Mouse (Mus musculus): ENCODE data around the gene Crabp2.
"Not testable (repeated sequence)": the region's sequence is repeated elsewhere in the genome, so short reads cannot be mapped to it uniquely, and the experiment has no call there.

Crabp2 gene

DNA sequence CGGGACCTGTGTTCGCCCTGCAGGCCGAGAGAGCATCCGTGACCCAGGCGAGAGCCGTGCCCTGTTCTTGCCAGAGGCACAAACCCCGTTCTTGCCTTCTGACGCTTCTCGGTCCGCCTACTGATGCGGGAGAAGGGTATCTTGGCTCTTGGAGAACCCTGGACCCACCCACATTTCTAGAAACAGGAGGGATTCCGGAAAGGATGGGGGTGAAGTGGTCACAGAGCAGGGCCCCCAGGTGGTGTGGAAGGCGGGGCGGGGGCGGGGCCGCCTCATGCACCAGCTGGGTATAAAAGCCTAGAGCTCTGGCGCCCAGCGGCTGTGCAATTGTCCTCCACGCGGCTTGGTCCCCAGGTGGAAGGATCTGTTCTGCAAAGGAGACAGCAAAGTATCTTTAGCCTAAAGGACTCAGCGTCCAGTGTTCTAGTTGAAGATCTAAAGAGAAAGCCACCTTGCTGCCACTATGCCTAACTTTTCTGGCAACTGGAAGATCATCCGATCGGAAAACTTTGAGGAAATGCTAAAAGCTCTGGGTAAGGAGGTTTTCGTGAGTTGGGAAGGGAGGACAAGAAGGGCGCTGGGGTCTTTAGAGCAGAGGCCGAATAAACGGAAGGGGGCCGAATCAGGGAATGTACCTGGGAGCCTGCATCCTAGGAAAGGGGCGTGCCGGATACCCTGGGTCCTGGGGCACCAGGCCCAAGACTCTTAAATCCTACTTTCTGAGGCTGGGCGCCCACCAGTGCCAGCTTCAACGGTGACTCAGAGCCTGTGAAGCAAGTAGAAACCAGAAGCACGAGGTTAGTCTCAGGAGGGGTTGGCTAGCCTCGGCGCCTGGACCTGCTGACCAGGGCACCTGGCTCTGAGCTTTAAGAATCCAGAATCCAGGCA is at the start of gene Crabp2:
Gene Crabp2 (plus strand): TSS at position 289 of the 888 bp plus-strand sequence.
- no peak for DNase-seq (ENCODE audit: low spot score in 2 of 2)

DNA sequence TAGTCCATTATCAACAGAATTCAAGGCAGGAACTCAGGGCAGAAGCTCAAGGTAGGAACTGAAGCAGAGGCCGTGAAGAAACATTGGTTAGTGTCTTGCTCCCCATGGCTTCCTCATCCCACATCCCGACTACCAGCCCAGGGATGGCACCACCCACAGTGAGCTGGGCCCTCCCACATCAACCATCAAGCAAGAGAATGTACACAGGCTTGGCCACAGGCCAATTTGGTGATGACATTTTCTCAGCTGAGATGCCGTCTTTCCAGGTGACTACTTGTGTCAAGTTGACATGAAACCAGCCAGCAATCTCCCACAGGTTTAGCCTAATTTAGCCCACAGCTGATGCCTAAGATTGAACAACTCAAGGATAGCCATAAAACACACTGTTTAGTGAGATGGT is 49.2 kb upstream of the Crabp2 start:
- DNase-seq (ENCODE audit: low spot score in 2 of 2), result no peak

DNA sequence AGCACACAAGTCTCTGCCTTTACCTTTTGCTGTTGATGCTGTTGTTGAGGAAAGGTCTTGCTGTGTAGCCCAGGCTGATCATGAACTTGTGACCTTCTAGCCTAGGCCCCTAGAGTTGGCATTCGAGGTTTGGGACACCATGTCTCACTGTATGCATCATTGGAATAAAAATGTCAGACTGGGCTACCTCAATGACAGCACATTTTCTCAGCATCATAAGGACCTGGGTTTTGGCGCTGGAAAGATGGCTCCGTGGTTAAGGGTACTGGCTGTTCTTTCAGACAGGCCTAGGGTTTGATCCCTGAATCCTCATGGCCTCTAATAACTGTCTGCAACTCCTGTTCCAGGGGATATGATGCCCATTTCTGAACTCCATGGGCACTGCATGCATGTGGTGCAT is 48.7 kb upstream of the Crabp2 start:
- DNase-seq (ENCODE audit: low spot score in 2 of 2), result no peak

DNA sequence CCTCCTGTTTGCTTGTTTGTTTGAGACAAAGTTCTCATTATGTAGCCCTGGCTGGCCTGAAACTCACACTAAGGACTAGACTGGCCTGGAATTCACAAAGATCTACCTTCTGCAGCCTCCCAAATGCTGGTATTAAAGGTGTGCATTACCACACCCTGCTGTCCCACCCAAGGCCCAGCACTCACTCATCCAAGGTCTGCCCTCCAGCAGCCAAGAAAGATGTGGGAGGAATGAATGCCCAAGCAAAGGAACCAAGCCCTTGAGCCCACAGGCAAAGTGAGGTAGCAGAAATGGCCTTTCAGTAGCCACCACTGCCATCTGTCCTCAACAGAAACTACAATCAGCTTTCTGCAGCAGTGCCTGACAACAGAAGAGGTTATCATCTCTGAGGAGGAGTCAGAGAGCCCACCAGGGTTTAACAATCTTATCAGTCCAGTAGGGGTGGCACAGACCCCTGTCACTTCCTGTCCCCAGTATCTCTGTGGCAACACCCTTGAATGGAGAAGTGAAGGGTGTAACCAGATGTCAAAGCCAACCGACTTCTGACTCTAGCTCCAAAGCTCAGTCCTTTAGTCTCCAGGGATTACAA is 47.3 kb upstream of the Crabp2 start:
- no peak for DNase-seq (ENCODE audit: low spot score in 2 of 2)

DNA sequence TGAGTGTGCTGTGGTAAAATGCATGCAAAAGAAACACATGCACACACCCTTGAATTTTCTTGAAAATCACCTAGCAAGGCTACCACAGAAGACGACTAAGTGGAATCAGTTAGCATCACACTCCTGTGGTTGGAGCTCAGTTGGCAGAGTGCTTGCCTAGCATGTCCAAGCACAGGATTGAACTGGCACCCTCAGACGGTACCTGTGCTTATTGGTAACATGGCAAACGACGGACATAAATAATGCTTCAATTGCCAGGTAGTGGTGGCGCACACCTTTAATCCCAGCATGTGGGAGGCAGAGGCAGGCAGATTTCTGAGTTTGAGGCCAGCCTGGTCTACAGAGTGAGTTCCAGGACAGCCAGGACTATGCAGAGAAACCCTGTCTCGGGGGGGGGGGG is 46.5 kb upstream of the Crabp2 start:
- DNase-seq (ENCODE audit: low spot score in 2 of 2), result not testable (repeated sequence)

GRCm38 (mm10) chr3:87903821-87904220 is 44.6 kb upstream of the Crabp2 start:
- DNase-seq (ENCODE audit: low spot score in 2 of 2), result no peak

DNA sequence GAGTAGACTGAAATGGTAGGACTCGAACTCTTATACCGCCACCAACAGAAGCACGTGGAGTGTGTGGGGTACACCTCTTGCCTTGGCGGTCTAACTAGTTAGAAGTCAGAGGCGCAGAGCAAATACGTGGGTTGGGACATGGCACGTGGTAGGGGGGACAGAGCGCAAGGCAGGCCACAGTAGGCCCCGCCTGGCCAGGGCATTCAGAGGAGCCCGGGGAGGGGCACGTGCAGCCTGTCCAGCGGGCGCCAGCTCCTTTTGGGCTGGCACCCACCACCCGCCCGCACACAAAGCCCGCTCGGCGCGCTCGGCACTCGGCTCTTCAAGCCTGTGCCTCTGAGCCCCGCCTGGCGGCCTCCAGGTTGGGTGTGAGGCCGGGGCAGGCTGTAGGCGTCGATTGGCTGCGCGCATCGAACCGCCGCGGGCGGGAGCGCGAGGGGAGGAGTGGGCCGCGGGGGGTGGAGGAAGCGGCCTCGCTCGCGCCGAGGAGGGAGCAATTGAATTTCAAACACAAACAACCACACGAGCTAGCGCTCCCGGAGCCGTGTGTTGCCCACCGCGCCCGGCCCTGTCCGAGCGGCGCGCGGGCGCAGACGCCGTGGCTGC is 42.5 kb upstream of the Crabp2 start, which contains the start of gene Hdgf:
Gene Hdgf (plus strand): TSS at position 442 of the 606 bp plus-strand sequence.
- peak; percentile 90 to 91 for DNase-seq (ENCODE audit: low spot score in 2 of 2)

DNA sequence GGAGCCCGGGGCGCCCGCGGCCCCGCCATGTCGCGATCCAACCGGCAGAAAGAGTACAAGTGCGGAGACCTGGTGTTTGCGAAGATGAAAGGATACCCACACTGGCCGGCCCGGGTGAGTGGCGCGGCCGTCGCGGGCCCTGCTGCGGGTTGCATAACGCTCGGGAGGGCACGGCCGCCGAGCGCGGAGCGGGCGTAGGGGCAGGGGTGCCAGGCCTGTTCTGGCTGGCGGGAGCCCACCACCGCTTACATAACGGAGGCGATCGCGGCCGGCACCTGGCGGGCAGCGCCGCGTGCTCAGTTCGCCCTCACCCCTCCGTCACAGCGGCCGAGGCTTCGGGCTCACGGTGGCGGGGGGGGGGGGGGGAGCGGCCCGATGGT is 41.9 kb upstream of the Crabp2 start:
- no peak for DNase-seq (ENCODE audit: low spot score in 2 of 2)

DNA sequence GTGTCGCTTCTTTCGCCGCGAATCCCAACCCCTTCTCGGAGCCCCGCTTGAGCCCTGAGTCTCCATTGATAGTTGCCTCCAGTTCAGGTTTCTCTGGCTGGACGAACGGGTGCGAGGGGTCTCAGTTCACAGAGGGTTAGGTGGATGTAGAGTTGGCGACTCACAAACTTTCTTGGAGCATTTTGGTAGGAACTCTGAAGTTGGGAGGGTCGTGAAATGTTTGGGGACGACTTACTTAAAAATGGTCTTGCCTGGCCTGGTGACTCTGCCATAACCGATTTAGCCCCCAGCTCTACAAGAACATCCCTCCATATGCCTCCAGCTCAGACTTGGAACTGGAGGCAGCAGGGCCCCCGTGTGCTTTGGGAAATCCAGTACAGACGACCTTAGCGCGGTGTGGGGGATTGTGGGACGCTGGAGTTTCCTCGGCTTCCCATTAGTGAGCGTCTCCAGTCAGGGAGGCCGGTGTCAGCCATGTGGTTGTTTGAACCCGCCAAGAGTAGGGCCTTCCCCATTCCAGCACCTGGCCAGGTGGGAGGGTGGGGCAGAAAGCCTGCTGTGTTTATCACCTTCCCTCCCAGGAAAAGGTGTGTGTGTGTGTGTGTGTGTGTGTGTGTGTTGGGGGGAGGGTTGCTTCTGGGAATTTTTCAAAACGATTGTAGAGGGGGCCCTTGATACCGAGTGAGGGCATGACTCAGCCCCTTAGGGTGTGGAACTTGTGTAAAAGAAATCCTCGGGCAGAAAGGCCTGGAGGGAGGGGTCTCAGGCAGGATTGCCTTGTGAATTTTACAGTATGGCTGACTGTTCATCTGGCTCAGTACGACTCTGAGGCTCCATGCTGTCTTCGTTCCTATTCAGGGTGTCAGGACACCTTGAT is 41.2 kb upstream of the Crabp2 start:
- DNase-seq (ENCODE audit: low spot score in 2 of 2), result no peak

DNA sequence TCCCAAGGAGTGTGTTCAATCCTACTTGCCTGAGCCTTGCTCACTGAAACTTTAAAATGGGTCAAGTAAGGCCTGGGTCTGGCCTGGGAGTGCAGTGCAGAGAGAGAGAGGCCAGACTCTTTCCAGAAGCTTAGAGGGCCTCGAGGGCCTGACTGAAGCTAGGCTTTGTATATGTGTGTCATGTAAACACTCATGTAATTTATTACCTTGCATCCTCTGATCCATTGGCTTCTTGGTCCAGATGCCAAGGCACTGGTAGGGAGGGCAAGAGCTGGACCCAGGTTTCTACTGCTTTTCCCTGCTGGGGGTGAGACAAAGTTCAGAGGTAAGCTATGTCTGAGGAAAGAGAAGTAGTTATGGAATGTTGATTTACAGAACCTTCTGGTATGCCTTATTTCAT is 40.6 kb upstream of the Crabp2 start:
- no peak for DNase-seq (ENCODE audit: low spot score in 2 of 2)

DNA sequence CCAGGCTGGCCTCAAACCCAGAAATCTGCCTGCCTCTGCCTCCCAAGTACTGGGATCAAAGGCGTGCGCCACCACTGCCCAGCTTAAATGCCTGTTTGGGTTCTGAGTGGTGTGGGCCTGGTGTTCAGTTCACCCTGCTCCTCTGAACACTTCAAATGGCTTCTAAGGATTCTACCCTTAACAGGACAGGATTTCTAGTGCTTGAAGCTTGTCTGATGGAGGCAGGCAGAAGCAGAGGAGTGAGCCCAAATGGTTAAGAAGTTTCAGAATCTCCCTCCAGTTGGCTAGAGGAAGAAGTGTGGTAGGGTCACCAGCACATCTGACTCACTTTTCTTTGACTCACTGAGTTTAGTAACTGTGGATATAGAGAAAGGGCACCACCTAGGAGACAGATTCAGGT is 39.1 kb upstream of the Crabp2 start:
- no peak for DNase-seq (ENCODE audit: low spot score in 2 of 2)

GRCm38 (mm10) chr3:87909874-87910273 is 38.6 kb upstream of the Crabp2 start:
- no peak for DNase-seq (ENCODE audit: low spot score in 2 of 2)

DNA sequence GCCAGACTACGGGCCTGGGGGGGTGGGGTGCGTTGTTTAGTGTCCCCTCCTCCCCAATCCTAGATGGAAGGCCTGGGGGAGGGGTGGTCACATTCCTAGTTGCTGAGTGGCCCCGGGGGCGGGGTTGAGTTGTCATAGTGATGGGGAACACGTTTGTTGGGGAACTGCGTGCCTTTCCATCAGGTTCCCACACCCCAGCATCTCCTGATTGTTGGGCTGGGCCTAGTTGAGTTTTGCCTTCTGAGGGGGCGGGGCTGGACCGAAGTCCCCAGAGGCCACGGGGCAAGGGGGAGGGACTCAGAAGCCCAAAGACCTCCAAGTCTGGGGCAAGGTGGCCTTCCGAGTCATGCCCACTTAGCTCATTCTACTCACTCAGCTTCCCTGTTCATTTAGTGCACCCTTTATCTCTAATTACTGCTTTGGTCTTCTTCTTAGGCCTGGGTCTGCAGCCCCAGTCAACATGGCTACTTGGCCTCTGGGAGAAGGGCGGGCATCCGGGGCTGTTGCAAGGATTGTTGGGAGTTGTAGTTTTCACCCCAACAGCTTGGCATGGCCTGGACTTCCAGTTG is 37.8 kb upstream of the Crabp2 start:
- DNase-seq (ENCODE audit: low spot score in 2 of 2), result no peak

DNA sequence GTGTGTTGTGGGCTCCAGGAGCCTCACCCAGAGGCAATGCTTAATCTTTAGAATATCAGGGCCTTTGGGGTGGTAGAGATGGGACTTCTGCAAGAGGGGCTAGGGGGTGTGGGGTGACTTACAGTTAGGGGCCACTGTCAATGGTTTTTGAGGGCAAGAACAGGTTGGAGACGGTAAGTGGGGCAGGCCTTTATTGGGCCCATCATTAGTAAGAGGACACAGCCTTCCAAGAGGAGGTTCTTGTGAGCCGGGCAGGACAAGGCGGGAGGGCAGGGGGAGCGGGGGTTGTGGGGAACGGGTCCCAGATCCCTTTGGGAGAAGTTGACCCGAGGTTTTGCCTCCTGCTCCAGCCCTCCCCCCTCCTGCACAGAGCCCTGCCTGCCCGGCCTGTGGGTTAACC is 35.0 kb upstream of the Crabp2 start:
- no peak for DNase-seq (ENCODE audit: low spot score in 2 of 2)

- no peak for DNase-seq (ENCODE audit: low spot score in 2 of 2)
Observed at GRCm38 (mm10) chr3:87913891-87914290, 34.6 kb upstream of the Crabp2 start.

- DNase-seq (ENCODE audit: low spot score in 2 of 2), result no peak
Observed at GRCm38 (mm10) chr3:87916990-87917389, 31.5 kb upstream of the Crabp2 start.

GRCm38 (mm10) chr3:87918551-87918950 is 29.9 kb upstream of the Crabp2 start:
- no peak for DNase-seq (ENCODE audit: low spot score in 2 of 2)

GRCm38 (mm10) chr3:87919336-87920108 is 28.9 kb upstream of the Crabp2 start, which contains the start of gene Mrpl24:
TSS of gene Mrpl24 (plus strand) at chr3:87919506.
- DNase-seq (ENCODE audit: low spot score in 2 of 2), result peak; percentile 84 to 92

GRCm38 (mm10) chr3:87920270-87920943 is 28.1 kb upstream of the Crabp2 start:
- DNase-seq (ENCODE audit: low spot score in 2 of 2), result no peak

DNA sequence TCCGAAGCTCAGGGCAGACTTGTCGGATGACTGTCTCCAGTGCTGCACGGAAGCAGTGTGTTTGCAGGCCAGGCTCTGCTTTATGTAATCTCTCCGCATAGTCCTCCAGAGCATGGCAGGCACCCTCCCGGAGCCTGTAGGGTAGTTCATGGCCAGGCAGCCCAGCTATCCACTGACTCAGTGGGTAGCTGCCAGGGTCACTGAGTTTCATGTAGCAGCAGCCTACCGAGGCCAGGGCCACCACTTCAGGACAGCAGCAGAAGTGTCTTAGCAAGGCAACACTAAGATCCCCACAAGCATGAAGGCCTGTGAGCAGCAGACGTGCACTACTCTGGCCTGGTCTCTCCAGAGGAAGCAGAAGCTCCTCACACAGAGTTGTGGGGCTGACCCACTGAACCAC is 23.5 kb upstream of the Crabp2 start:
- no peak for DNase-seq (ENCODE audit: low spot score in 2 of 2)
